Mouse (Mus musculus): ENCODE results near the gene Ttc5.

DNA sequence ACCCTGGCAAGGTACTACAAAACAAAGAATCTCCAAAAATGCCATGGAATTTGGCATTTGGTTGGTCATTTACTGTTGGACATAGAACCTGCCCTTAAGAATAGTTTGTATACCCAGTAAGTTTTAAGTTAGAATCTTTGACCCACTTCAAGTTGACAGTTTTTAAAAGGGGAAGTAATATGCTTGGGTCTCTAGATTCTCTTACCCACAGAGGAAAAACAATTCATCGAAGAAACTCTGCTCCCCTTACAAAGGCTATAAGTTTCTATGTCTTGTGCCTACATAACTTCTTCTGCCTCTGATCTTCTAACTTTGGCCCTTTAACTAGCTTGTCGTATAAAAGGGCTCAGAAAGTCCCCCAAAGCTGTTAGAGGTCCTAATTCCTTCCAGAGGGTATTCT lies 45.0 kb downstream of the Ttc5 start:
- TF ChIP-seq CTCF (conservative IDR thresholded peaks at IDR 0.05; ENCODE audit: low read length) (no peak), NANOG (IDR thresholded peaks at IDR 0.05; ENCODE audit: borderline replicate concordance, low read length) (no peak), POU5F1 (IDR thresholded peaks at IDR 0.05; ENCODE audit: borderline replicate concordance, low read length) (no peak)

Measured in E14TG2a.4 (cell line).